Mouse (Mus musculus) 3T3-L1 (cell line): ENCODE results near the gene Slc22a12.

ENCODE experiments used
- DNase-seq: peaks from one replicate; pipeline ENCODE4 v3.0.0-alpha.2; 2015; ENCODE audit warnings: low read depth, low spot score

Gene Slc22a12

GRCm38 (mm10) chr19:6541521-6541920 is 1.3 kb downstream of the Slc22a12 start:
- DNase-seq = no peak

GRCm38 (mm10) chr19:6540191-6540590 is 2.6 kb downstream of the Slc22a12 start:
- no peak for DNase-seq

GRCm38 (mm10) chr19:6539592-6539991 is 3.2 kb downstream of the Slc22a12 start:
- no peak for DNase-seq

- no peak for DNase-seq
Measured at GRCm38 (mm10) chr19:6538546-6538945, 4.3 kb downstream of the Slc22a12 start.

- no peak for DNase-seq
Measured at GRCm38 (mm10) chr19:6537526-6537925, 5.3 kb downstream of the Slc22a12 start.

DNA sequence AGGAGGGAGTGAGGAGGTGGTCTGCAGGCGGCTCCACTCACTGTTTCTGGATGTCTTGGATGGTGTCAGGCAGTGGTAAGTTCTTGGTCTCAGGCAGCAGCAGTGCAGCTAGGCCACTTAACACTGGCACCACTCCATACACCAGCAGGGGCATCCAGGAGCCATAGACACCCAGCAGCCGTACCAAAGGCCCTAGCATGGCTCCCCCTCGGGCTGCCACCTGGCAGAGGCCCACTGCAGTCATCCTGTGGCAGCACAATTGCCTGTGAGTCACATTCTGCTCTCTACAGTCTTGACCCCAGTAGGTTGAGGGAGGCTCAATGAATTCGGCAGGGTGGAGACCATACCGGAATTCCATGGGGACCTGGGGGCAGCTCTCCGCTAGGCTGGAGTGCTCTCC is 6.1 kb downstream of the Slc22a12 start:
- DNase-seq = no peak

GRCm38 (mm10) chr19:6536201-6536600 is 6.6 kb downstream of the Slc22a12 start:
- no peak for DNase-seq

GRCm38 (mm10) chr19:6534118-6534415 is 8.8 kb downstream of the Slc22a12 start:
- DNase-seq = no peak

GRCm38 (mm10) chr19:6533290-6534117 is 9.3 kb downstream of the Slc22a12 start:
- no peak for DNase-seq

GRCm38 (mm10) chr19:6532656-6533055 is 10.2 kb downstream of the Slc22a12 start:
- no peak for DNase-seq

GRCm38 (mm10) chr19:6531832-6532471 is 10.9 kb downstream of the Slc22a12 start:
- no peak for DNase-seq

- no peak for DNase-seq
Measured at GRCm38 (mm10) chr19:6531011-6531631, 11.7 kb downstream of the Slc22a12 start.

GRCm38 (mm10) chr19:6530359-6530758 is 12.5 kb downstream of the Slc22a12 start:
- DNase-seq = no peak

DNA sequence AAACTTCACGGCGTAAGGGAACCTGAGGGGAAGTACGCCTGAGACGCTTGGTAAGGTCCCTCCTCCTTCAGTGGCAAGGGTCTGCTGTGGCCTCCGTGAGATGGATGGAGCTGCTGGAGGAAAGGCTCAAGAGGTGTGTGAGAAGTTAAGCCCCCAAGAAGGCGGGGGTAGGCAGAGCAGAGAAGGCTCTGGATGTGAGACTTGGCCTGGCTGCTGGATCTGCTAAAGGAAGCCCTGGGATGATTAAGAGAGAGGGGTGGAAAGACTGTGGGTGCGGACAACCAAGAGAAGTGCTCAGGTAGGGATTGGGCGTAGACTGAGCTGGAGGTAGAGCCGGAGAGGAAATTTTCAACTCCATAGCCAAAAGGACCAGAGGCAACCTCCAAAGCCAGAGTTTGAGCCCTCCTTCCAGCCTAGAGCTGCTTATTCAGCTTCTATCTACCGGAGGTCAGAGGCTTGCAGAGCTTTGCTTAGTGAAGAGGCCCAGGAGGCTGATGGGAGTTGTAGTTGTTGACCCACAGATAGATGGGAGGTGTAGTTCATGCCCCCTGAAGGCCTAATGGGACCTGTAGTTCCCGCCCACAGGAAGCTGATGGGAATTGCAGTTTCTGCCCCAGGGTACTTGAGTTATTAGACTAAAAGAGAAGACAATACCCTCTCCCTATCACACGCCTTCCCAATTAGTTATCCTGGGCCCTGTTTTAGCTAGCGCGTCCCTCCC is 13.4 kb downstream of the Slc22a12 start:
- DNase-seq = peak; percentile 51

- DNase-seq = no peak
Measured at GRCm38 (mm10) chr19:6527839-6528531, 14.8 kb downstream of the Slc22a12 start.

- DNase-seq = no peak
Measured at GRCm38 (mm10) chr19:6527439-6527838, 15.4 kb downstream of the Slc22a12 start.

- no peak for DNase-seq
Measured at GRCm38 (mm10) chr19:6526010-6526409, 16.8 kb downstream of the Slc22a12 start.

DNA sequence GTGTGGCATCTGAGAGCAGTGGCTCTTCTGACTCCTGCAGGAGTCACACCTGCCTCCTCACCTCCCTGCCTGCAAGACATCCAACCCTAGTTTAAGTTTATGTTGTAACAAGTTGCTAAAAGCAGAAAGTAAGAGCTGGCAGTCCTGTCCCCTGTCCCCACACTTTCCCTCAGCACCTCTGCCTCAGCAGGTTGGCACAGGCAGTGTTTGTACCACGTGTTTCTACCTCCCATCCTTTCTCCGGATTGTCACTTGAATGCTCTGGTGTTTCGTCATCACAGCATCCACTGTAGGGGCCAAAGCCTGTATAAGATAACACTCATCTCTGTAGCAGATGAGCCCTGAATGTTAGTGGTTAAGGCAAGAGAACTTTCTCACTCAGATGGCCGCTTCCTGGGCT is 17.8 kb downstream of the Slc22a12 start:
- no peak for DNase-seq

- no peak for DNase-seq
Measured at GRCm38 (mm10) chr19:6522289-6522688, 20.5 kb downstream of the Slc22a12 start.

DNA sequence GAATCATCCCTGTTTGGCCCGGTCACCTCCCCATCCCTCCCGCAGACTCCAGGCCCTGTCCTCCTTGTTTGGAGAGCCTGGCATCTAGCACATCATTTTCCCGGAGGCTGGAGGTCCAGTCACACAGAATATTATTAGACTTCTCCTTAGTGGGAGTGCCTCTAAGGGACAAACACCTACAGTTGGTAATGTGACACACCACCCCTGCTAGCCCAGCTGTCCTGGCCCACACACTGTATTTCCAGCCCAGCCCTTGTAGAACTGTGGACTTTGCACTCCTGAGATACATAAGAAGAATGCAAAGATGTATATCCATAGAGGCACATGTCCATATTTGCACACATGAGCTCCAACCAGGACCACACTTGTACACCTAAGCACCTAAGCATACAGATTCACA is 21.2 kb downstream of the Slc22a12 start:
- no peak for DNase-seq

- no peak for DNase-seq
Measured at GRCm38 (mm10) chr19:6519483-6519882, 23.3 kb downstream of the Slc22a12 start.

DNA sequence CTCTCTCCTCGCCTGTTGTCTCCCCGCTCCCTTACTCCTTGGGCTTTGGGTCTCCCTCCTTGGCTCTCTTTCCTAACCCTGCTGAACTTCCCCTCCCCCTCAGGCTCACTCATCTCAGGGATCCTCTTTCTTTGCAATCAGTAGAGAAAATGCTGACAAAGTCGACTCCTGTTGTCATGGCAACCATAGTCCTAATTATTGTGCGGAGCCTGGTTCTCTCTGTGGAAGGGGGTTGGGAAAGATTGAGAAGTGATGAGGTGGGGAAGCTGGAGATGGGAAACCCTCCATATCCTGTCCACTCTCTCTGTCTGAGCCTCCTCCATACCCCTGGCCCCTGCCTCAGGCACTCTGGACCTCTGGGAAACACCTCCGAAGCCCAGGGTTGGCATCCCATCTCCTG is 24.2 kb downstream of the Slc22a12 start:
- DNase-seq = no peak
